Mouse (Mus musculus) spleen, adult 2 months (tissue): ENCODE measurements at regions not wholly inside any gene's neighbourhood (a gene's known extent, or its start where the extent isn't known, plus 50 kb on each side); places are given as distances from the start of the nearest gene placed in this dataset.

Experiments used
- CTCF ChIP-seq: fragments of 200-500 bp; IDR thresholded peaks from 2 replicates; pipeline ENCODE4 v1.5.1; 2011; ENCODE audit warnings: mild to moderate bottlenecking, inconsistent platforms; ENCODE audit not compliant: insufficient read depth, insufficient read length, insufficient replicate concordance; ENCODE audit errors: extremely low read depth
- POLR2A ChIP-seq: fragments of 200-500 bp; IDR thresholded peaks from 2 replicates; pipeline ENCODE4 v1.6.1; 2011; ENCODE audit warnings: low read depth, low read length, inconsistent platforms

DNA sequence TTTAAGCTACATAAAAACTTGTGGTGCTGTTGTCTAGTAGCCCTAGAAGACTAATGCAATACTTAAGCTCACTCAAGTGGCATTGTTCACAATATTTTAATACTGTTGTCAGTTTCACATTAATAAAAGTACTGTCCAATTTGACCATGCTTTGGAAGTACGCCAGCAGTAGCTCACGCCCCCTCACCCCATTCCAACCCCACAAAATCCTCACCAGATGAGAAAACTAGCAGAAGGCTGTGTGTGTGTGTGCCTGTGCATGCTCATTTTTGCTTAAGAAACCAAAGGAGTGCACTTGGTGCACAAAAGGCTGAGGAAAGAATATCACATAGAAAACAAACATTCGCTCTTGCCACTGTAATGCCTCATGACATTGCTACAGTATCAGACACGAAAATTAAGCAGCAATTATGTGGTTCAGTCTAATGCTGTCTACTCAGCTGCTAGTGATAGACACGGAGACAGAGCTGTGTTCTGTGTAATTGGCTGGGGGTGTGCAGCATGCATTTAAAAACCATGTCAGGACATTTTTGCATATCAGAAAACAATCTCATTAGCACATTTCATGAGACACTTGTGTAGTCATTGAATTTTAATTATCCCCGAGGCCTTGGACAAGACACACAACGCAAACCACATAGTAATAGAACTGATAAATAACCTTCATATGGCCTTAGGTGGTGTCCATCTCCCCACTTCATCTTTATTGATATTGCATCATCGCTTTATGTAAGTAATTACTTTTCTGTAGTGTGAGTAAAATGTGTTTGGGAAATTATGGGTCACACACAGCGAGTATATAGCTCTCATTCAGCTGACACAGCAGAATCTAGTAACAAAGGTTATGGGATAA, 405.6 kb upstream of the Pik3r1 start:
- TF ChIP-seq POLR2A (no peak), CTCF (no peak)
